Mouse (Mus musculus): Measurements from ENCODE around the gene Kcnab1.

GRCm38 (mm10) chr3:65249023-65249422 lies 139.8 kb downstream of the Kcnab1 start:
- no peak for TF ChIP-seq CTCF (IDR thresholded peaks at IDR 0.05; ENCODE audit: low read depth)
- no peak for TF ChIP-seq EP300 (optimal IDR thresholded peaks at IDR 0.05)

All from stomach, postnatal 0 days (tissue).